In genomic region chr16:65497049-65497448, GRCm38 (mm10) we compare ENCODE assay signal across 8 mouse cellular contexts. TPM values are rescaled to one million over a fixed set of nuclear protein-coding genes. Genes with fewer than 3 reads are reported as not detected.
DNase-seq lines count a peak whose midpoint lies in the region; ATAC-seq and TF ChIP-seq lines count a peak whose summit lies in the region.

No protein-coding gene starts in this region.

- no peaks in the 10 kb centered on the region for H3K27me3 ChIP-seq in kidney, postnatal 0 days (ENCODE audit: insufficient read depth, low read length)
- no peaks in the 10 kb centered on the region for H3K27me3 ChIP-seq in midbrain, postnatal 0 days (ENCODE audit: insufficient read depth, low read length)

- peak; percentile 45 for TF ChIP-seq CTCF in cortical plate, adult 2 months (IDR thresholded peaks at IDR 0.05; ENCODE audit: extremely low read depth, insufficient read depth, low read length)
- peak; percentile 85 for TF ChIP-seq CTCF in kidney, postnatal 0 days (IDR thresholded peaks at IDR 0.05; ENCODE audit: low read depth)
- peak; percentile 91 for TF ChIP-seq CTCF in midbrain, postnatal 0 days (IDR thresholded peaks at IDR 0.05)

- intact Hi-C loops in heart, postnatal 14 days (cut with DNase I): loop anchor here (5.0 kb wide), 1 partner anchor 590 kb away; no protein-coding TSS in a partner anchor
- intact Hi-C loops in heart, postnatal 25 days (cut with DNase I): loop anchor here (5.0 kb wide), 2 partner anchors 125 to 590 kb away; no protein-coding TSS in a partner anchor

- no peaks in the 10 kb centered on the region for H3K4me1 ChIP-seq in cortical plate, adult 2 months (ENCODE audit: control insufficient read depth, insufficient read depth, low read length)
- no peaks in the 10 kb centered on the region for H3K4me1 ChIP-seq in kidney, postnatal 0 days (replicated peaks; ENCODE audit: insufficient read depth, low read length)
- H3K4me1 ChIP-seq in midbrain, postnatal 0 days (ENCODE audit: insufficient read depth, low read length): no peaks in the 10 kb centered on the region

- H3K36me3 ChIP-seq in kidney, postnatal 0 days (ENCODE audit: insufficient read depth, low read length): no peaks in the 10 kb centered on the region
- H3K36me3 ChIP-seq in midbrain, postnatal 0 days (ENCODE audit: insufficient read depth, low read length): no peaks in the 10 kb centered on the region

- no peak overlapping the region for H3K4me3 ChIP-seq in cortical plate, adult 2 months (ENCODE audit: insufficient read depth, low read length)
- no peak overlapping the region for H3K4me3 ChIP-seq in kidney, postnatal 0 days (replicated peaks; ENCODE audit: low read depth, low read length)
- H3K4me3 ChIP-seq in midbrain, postnatal 0 days (ENCODE audit: low read depth, low read length): no peak overlapping the region

- no peak overlapping the region for H3K27ac ChIP-seq in cortical plate, adult 2 months (ENCODE audit: insufficient read depth, low read length)
- no peak overlapping the region for H3K27ac ChIP-seq in kidney, postnatal 0 days
- H3K27ac ChIP-seq in midbrain, postnatal 0 days (ENCODE audit: low read depth, low read length): no peak overlapping the region

- TF ChIP-seq POLR2A in cortical plate, adult 2 months (IDR thresholded peaks at IDR 0.05; ENCODE audit: extremely low read depth, insufficient read depth, low read length): no peak

- no peaks in the 10 kb centered on the region for H3K9me3 ChIP-seq in kidney, postnatal 0 days (replicated peaks; ENCODE audit: low read length)
- H3K9me3 ChIP-seq in midbrain, postnatal 0 days (ENCODE audit: low read length): no peaks in the 10 kb centered on the region

- H3K9ac ChIP-seq in kidney, postnatal 0 days (ENCODE audit: low read depth, low read length): no peak overlapping the region
- no peak overlapping the region for H3K9ac ChIP-seq in midbrain, postnatal 0 days (replicated peaks; ENCODE audit: low read length, poor library complexity, severe bottlenecking)

- ATAC-seq in kidney, postnatal 0 days (replicated peaks; ENCODE audit: low FRiP score, low read depth): no peak
- no peak for ATAC-seq in midbrain, postnatal 0 days (ENCODE audit: low FRiP score)

- WGBS in kidney, postnatal 0 days: 30% methylated on average over 2 of the region's 2 CpGs
- WGBS in midbrain, postnatal 0 days: 41% methylated on average over 2 of the region's 2 CpGs

- H3K4me2 ChIP-seq in kidney, postnatal 0 days (ENCODE audit: low read length): no peak overlapping the region
- H3K4me2 ChIP-seq in midbrain, postnatal 0 days (ENCODE audit: low read depth, low read length, poor library complexity, severe bottlenecking): no peak overlapping the region

- DNase-seq in heart, postnatal 14 days: peak; percentile 16 to 29
- DNase-seq in heart, postnatal 25 days (ENCODE audit: low spot score): no peak
- DNase-seq in thymus, postnatal 0 days (ENCODE audit: low spot score): peak; percentile 9
- no peak for DNase-seq in thymus, adult 18-20 months
- DNase-seq in kidney, postnatal 0 days (ENCODE audit: low spot score): peak; percentile 77
- peak; percentile 83 for DNase-seq in midbrain, postnatal 0 days (ENCODE audit: low spot score)
- no peak for DNase-seq in gastrocnemius, postnatal 25 days

RNA-seq across cellular contexts. Expression of gene Pou1f1, which starts 23.3 kb away (rescaled TPM):
- total RNA-seq in heart, postnatal 14 days (2021): not detected
- not detected for total RNA-seq in heart, postnatal 25 days (2021)
- 0.21 TPM in 1 of 2 replicates, not detected in the other for polyA plus RNA-seq in thymus, postnatal 0 days (2015; fragmentation: Nextera tagmentation; extraction: Ambion mirVana)
- polyA plus RNA-seq in cortical plate, adult 2 months (2012; rRNA removed): not detected in 2 replicates
- 0.05 TPM in 1 of 2 replicates, not detected in the other for polyA plus RNA-seq in kidney, postnatal 0 days (2015; fragmentation: Nextera tagmentation; extraction: Ambion mirVana)
- not detected in 2 replicates for total RNA-seq in midbrain, postnatal 0 days (2014; rRNA removed)
- not detected in 2 replicates for polyA plus RNA-seq in midbrain, postnatal 0 days (2015; fragmentation: Nextera tagmentation; extraction: Ambion mirVana)
- not detected for total RNA-seq in gastrocnemius, postnatal 25 days (2021)

Comparison
In these comparisons a context has a peak if more than half of its experiments do, and no peak if none do; other contexts are left out.
1. DNase-seq: peak in heart, postnatal 14 days (2 of 2), thymus, postnatal 0 days (single experiment), kidney, postnatal 0 days (single experiment) and midbrain, postnatal 0 days (single experiment); none in heart, postnatal 25 days (single experiment), thymus, adult 18-20 months (0 of 2) and gastrocnemius, postnatal 25 days (single experiment).
2. Peak in every context shown above with its lines, with median percentiles within 50 percentile points of each other: CTCF ChIP-seq.